Mouse (Mus musculus): Measurements from ENCODE around the gene Cyp2e1.

DNA sequence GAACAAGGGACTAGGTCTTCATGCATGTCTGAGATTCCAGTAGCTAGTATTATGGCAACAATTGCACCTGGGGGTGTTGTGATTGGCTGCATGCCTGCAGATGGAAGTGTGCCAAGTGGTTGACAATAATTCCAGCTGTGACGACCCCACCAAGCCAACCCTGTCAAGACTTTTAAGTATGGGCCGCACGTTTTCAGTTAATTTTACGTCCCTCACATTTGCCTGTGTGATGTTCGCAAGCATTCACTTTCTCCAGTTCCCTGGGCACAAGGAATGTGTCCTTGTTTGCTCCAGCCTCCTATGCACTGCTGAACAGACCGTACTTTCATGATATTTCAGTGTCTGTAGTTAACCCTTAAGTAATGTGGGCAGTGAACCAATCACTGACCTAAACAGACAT, 39.1 kb downstream of the Cyp2e1 start:
- TF ChIP-seq POLR2A (IDR thresholded peaks at IDR 0.05; ENCODE audit: insufficient read depth, low read length) (no peak), CTCF (IDR thresholded peaks at IDR 0.05; ENCODE audit: low read depth, low read length) (no peak)
